Mouse (Mus musculus): ENCODE measurements around the gene St8sia1. TPM values are rescaled to one million over a fixed set of nuclear protein-coding genes. Genes with fewer than 3 reads are reported as not detected.

The St8sia1 gene
- total RNA-seq, 4 experiments from 2014 or later: 37.2 to 46.1 (median 37.9) TPM

DNA sequence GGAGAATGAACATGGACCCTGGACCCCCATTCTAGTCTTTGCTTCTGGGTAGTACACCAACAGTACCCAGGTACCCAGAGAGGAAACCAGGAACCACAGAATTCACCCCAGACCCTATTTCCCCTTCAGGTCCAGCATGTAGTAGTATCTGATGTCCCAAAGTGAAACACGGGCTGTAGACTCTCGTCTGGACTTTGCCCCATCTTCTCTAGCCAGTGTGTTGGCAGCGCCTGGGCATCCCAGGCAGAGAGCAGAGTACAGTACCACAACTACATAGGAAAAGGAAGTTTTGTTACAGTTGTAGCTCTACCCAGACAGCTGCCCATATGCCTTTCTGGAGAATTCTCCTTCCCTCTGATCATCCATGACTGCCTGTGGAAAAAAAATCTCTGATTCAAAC lies 134.0 kb downstream of the St8sia1 start:
- DNase-seq (ENCODE audit: low spot score in 2 of 2): no peak

DNA sequence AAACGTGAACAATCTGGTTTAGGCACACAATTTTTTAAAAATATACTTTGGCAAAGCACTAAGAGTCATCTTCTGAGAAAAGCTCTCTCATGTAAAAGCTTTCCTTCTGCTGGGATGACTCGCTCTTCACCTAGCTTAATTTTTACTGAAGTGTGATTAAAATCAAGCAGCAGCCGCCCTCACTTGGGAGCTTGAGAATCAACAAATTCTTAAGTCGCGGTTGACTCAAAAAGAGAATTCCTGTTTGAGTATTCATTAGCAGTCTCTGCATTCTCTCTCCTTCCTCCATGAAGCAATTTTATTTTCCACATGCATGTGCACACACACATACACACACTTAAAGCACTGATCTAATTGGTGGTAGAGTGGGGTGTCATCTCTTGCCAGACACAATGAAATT lies 138.8 kb downstream of the St8sia1 start:
- DNase-seq (ENCODE audit: low spot score in 2 of 2): no peak

DNA sequence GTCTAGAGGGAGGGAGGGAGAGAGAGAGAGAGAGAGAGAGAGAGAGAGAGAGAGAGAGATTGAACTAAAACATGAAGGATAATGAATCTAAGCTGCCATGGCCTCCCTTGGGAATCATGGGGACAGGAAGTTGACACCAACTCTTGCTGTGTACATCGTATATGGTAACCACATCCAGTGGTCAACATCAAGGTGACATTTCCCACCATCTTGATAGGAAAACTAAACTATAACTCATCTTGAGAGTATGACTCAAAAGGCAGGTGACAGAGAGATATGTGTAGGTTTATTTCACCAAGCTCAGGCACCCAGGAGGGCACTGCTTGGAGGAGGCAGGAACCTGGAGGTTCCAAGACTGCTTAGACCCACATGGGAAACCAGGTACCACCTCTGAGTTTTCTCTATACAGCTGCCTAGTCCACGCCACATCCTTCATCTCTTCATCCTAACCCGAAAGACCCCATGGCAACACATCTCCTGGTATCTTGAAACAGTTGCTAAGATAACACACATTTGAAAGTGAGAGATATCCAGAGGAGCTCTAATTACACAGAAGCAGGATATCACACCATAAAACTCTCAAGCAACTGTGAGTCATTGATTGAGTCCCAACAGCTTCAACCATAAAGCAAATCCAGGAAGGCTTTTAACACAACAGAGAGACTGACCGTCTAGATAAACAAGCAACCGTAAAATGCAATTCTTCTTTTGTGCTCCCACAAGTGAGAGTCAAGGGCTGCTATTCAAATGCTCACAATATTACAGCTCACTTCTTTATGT lies 141.1 kb downstream of the St8sia1 start:
- no peak for DNase-seq (ENCODE audit: low spot score in 2 of 2)

DNA sequence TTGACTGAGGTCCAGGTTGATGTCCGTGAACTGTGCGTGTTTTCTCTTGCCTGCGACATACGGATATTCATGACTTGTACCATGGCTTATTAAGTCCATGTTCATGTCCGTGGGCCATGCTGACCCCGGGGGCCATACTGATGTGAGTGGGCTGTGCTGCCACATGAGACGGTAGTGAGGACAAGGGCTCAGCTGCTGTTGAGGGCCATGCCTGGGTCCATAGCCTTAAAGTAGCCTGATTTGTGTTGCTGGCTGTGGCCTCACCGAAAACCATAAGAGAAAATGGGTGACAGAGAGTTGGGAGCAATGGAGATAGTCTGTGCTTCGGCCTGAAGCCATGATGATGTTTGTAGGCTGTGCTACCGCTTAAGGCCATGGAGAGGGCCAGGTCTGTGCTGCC lies 145.9 kb downstream of the St8sia1 start:
- no peak for DNase-seq (ENCODE audit: low spot score in 2 of 2)

DNA sequence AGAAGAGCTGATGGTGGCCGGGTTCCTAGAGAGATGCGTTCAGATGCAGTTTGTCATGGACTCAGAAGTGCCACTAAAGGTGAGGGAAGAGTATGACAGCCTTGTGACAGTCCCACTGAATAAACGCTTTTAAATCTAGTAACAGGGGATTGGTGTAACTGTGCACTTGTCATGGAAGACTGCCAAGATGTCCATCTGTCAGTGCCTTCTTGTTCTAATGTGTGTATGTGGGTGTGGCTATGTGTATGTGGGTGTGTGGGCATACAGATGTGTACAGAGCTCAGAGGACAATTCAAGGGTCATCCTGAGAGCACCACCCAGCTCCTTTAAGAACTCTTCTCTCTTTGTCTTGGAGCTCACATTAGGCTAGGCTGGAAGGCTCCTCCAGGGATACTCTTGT lies 148.7 kb downstream of the St8sia1 start:
- DNase-seq (ENCODE audit: low spot score in 2 of 2): no peak

DNA sequence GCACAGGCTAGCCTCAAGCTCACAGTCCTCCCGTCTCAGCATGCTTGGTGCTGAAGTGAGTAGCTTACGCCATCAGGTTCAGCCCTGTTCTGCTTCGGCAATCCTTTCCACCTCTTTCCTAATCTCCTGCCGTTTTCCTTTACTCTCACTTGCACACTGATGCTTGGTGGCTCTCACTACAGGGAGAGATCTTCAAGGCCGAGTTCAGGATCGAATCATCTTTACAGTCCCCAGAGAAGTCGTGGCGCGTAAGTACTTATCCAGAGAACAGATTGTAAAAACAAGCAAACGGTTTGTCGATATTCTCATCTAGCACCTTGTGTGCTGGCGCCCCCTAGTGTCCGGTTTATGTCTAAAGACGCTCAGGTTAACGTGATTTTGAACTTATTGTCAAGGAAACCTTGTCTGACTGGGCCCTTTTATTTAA lies 149.7 kb downstream of the St8sia1 start:
- peak; percentile 72 to 91 for DNase-seq (ENCODE audit: low spot score in 2 of 2)

DNA sequence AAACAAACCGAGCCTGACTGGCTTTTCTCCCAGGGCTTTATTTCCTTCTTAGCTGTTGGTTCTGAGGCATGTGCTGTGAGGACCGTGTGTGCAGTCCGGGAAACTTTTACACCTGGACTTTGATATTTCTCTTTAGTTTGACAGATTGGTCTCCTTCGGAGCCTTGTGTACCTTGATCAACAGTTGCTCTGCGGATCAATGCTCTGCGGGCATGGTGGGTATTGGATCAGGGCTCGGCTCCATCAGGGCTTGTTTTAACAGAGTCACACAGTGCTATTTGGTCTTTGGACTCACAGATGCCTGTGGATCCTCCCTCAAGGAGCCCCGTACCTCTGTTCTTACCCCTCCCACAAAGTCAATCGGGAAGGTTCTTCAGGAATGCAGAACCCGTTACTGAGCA lies 150.2 kb downstream of the St8sia1 start:
- DNase-seq (ENCODE audit: low spot score in 2 of 2): no peak

DNA sequence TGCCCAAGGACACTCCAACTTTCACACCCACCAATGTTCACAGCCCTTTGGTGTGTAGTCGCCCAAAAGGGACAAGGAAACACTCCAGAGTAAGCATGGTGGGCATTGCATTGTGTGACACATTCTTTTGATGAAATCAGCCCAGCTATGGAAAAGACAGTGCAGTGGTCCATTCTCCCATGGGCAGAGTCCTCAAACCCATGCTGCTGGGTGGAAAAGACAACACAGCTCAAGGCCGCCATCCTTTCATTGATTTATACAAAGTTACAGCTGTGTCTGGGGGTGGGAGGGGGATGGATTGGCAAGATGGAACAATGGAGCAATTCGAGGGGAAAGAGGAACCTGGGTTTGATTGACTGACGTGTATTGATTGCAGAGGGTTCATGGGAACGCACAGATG lies 151.3 kb downstream of the St8sia1 start:
- no peak for DNase-seq (ENCODE audit: low spot score in 2 of 2)

DNA sequence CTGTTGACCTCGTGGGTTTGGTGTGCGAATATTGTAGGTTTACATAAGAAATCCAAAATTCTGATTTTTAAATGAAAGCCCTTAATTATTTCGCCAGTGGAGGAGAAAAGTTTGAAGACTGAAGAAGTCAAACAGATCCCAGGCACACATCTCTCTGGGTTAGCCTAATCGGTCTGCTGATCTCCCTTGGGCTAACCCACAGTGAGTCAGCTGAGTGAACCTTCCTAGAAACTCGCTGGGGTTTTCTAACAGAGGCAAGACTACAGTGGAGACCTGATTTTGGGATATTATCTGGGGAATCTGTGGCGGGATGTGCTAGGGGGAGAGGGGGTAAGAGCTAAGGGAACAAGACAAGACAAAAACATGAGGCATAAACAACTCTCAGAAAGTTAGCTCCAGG lies 154.0 kb downstream of the St8sia1 start:
- DNase-seq (ENCODE audit: low spot score in 2 of 2): no peak

DNA sequence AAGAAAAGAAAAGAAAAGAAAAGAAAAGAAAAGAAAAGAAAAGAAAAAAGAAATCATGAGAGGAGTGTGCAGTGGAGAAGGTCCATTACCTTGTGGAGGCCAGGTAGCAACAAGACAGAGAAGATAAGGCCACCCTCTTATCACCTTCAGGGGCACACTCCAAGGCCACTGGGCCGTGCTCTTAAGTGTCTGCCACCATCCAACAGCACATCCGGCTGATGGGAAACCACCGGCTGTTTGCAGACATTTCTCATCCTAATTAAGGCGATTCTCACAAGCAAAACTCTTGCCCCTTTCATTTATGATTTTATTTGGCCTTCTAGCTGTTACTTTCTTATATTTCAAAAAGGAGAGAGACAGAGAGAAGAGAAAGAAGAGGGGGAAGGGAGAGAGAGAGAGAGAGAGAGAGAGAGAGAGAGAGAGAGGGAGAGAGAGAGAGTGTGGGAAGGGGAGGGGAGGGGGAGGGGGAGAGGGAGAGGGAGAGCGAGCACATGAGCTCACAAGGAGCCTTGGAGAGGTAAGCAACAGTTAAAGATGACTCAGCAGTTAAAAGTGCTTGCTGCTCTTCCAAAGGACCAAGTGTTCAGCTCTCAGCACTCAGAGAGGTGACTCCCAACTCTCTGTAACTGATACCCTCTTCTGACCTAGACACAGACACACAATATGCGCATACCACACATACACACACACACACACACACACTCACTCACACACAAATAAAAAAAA lies 154.7 kb downstream of the St8sia1 start:
- DNase-seq (ENCODE audit: low spot score in 2 of 2): no peak

DNA sequence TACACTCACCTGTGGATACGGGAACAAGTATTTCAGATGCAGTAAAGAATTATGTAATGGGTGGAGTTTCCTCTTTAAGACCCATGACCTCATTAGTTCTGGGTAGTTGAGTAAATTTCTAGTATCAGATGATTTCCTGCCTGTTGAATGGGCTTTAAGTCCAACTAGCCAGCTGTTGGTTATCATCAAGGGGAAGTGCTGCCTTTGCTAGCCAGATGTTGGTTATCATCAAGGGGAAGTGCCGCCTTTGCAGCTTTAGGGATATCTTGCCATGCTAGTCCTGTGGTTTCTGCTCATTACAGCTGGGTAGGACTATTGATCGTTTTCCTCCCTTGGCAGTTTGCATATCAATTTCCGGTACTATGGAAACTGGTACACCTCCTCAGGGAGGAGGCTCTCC lies 157.9 kb downstream of the St8sia1 start:
- no peak for DNase-seq (ENCODE audit: low spot score in 2 of 2)

DNA sequence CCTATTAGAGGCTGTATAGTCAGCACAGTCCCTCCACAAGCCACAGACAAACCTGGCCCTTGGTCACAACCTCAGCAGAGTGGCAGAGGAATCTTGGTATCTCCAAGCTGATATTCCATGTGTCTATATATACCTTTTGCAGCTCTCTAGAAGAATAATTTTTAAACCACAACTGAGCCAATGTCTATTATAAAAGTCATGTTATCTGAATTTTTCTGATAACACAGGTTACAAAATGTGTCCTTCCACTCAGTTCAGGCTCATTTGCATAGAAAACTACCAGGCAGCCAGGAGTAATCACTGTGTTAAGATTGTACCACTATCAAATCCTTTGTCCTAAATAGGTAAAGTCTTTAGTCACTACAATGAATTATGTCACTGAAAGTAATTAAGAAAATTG lies 159.8 kb downstream of the St8sia1 start, which contains the start of gene Sult6b2:
Gene Sult6b2, minus strand, starts transcription at position 101 of the 400 bp plus-strand sequence.
- DNase-seq (ENCODE audit: low spot score in 2 of 2): no peak

DNA sequence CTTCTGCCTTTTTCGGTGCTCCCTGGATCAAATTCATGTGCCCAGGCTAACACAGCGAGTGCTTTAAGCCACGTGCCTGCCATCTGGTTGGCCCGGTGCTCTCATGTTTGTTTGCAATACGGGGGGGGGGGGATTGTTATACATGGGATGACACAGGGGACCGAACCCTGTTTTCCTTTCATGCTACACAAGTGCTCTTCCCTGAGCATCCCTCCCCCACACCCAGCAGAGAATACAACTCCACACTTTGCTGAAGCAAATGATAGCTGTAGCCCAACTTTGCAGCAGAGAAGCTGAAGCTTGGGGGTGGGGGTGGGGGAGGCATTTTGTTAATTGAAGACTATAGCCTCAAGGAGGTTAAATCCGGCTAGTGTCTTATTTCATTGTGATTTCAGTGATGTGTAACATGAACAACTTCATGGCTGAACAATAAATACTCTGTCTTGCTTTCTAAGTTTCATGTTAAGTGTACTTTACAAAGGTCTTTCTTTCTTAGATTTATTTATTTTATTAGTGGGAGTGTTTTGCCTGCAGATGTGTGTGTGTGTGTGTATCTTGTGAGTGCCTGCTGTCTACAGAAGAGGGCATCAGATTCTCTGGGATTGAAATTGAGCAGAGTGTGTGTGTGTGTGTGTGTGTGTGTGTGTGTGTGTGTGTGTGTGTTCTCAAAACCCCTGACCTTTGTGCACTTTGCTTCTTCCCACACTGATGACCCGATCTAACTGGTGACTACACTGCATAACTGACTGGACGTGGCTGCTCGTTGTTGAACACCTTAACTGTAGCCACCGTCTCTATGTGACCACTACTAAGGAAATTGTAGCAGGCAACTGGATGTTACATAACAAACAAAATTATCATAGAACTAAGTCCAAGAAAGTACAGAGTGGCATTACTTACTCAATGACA lies 161.4 kb downstream of the St8sia1 start:
- DNase-seq (ENCODE audit: low spot score in 2 of 2): no peak

DNA sequence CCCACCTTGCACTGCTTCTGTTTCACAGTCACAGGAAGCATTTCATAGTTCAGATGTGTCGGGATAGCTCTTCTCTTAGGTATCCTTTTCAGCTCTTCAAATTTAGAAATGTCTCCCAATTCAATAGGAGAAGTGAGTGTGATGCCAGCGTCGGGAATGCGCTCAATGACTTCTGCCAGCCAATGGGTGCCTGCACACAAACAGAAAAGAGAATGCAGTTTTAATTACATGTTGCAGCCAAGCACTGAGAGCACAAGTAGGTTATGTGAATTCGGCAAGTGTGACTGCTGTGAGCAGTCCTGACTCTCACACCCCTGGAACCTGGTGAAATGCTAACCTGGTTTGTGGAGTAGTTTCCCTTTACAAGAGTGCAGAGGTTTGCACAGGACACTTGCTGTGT lies 162.6 kb downstream of the St8sia1 start:
- no peak for DNase-seq (ENCODE audit: low spot score in 2 of 2)

DNA sequence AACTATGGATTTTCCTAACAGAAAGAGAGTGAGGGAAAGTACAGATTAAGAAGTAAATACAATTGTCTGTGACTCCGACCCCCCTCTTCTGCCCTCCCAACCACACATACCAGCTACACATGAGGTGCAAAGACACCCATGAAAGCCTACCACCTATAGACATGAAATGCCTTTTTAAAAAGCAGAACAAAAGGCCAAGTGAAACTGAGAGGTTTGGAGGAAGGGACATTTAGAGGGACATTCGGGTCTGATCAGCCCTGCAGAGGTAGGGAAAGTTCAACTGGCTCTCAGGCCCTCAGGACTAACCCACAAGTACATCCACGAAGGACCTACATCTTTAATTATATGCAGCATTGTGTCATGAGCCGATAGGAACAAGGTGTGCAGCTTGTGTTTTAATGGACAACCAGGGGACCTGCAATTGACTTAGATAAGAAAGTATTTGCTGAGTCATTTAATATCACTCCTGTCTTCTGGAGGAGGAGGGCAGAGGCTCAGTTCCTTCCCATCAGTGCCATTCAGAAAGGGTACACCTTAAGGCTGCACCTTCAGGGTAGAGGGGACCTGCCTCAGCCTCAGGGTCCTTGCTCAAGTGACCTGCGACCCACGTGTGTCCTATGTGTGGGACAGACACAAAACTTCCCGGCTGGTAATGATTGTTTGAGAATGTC lies 164.4 kb downstream of the St8sia1 start:
- no peak for DNase-seq (ENCODE audit: low spot score in 2 of 2)

DNA sequence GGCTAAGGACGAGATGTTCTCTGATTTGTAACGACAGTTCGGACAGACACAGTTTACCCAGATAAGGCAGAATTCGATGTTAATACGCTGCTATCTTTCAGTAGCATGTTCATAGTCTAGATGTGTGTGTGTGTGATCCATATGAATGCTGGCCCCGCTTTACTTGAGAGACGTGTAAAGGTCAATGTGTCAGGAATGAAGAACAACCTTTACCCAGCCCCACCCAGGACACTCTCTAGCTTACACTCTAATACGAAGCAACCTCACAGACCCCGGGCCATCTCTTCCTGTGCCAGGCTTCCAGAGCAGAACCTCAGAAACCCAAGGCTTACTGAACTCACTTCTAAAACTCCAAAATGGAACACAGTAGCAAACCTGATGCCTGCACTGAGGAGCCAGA lies 165.4 kb downstream of the St8sia1 start:
- no peak for DNase-seq (ENCODE audit: low spot score in 2 of 2)

DNA sequence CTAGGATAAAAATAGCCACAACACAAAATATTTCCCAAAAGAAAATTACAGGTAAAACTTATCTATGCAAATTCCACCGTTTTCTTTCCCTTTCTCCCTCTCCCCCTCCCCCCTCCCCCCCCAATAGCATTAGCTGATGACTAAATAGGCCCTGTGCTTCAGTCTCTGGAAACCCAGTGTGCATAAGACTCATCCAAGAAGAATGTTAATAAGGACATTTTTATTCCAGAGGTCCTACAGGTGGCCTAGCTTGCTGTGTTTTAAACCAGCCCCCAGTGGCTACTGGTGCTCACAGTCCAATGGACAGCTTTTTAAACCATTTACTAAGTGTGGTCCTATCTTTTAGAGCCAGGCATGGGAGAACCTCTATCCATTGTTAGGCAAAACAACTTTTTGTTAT lies 166.3 kb downstream of the St8sia1 start:
- DNase-seq (ENCODE audit: low spot score in 2 of 2): no peak

DNA sequence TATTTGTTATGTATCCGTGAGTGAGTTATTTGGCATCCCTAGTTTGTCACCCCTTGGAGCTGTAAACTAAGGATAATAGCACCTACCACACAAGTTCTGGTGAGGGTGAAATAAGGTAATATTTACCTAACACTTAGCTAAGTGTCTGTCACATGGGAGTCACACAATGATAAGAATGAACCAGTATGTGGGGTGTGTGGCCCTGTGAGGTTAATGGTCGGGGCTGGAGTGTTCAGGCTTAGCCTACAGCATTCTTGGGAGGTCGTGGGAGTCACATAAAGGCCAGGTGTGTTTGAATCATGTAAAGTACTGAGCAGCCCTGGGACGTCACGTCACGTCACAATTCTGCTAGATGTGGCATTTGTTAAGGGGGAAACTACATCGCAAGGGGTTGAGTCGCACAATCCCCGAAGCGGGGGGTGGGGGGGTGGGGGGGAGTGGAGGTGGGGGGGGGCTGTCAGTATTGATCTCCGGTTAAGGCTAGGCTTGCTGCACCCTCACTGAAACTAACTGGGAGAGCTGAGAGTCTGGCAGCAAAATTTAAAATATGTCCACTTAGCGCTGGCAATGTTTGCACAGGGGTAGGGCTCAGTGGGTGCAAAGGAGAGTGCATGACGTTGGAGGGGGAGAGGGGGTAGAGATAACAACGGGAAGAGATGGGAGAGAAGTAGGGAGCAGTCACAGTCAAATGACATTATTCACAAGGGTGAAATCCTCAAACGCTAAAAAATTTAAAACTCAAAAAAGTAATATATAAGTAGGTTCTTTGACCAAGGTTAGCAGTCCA lies 168.4 kb downstream of the St8sia1 start:
- no peak for DNase-seq (ENCODE audit: low spot score in 2 of 2)

DNA sequence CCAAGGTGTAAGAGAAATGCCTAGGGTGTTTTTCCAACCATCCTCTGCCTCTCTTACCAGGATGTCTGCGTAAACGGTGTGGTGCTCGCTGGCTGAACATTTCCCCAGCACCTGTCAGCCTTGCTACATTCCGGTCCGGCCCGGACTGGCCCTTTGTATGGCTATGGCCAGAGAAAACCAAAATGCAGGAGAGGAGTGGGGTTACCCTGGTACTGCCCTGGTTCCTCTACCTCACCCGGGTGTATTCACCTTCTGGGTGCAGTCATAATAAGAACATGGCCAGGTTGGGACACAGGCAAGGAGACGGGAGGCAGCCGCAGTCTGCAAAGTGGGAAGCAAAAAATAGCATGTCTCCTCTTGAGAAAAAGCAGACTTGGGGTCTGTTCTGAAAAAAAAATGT lies 169.2 kb downstream of the St8sia1 start:
- DNase-seq (ENCODE audit: low spot score in 2 of 2): no peak

DNA sequence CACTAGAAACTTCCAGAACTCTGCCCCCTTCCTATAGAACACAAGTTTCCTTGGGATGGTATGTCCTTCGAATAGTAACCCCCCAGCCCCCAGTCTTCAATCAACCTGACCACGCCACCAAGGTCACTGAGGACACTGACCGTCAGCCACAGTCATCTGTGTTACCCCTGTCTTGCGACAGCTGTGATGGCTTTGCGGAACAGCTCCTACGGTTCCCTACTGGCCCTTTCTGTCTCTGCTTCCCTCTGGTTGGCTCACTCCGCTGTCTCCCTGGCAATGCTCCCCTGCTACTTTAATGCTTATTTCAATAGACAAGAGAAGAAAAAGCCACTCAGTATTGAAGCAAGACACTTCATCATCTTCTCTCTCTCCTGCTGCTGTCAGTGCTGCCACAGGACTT lies 170.8 kb downstream of the St8sia1 start:
- DNase-seq (ENCODE audit: low spot score in 2 of 2): no peak

Measured in layer of hippocampus, adult 8-10 months (tissue).